Mouse (Mus musculus): ENCODE data around the gene Sipa1l3. TPM values are rescaled to one million over a fixed set of nuclear protein-coding genes. Genes with fewer than 3 reads are reported as not detected.

Gene Sipa1l3
- polyA plus RNA-seq, 1 experiment from 2014 or later = 20.5 TPM

DNA sequence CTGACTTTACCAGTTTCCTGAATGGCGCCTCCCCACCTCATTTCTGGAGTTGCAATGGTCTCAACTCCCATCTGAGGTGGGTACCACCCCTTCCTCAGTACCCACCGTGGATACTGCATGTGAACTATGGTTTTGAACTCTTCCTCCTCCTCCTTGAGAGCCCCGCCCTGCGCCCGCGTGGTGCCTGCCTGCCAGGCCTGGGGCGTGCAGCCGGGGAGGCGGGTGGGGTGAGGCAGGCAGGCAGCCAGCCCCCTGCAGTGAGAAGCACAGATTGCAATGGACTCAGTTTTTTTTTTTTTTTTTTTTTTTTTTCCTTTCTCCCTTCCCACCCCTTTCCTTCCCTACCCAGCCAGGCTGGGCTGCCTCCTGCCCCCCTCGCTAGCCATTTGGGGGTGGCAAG is 201.5 kb downstream of the Sipa1l3 start:
- ATAC-seq (ENCODE audit: insufficient number of reproducible peaks, low FRiP score, low TSS enrichment, low read depth) = peak; percentile 60
- Histone ChIP-seq H3K36me3 (no peaks in the 10 kb centered on the region), H3K27me3 (no peaks in the 10 kb centered on the region), H3K9ac (0 out of 2 replicates have a peak overlapping the region, but pooled peaks have one; percentile 20), H3K9me3 (no peaks in the 10 kb centered on the region), H3K4me1 (peaks cover 85% of the 10 kb centered on the region), H3K4me2 (peak overlapping the region; percentile 48), H3K27ac (peak overlapping the region; percentile 93), H3K4me3 (peak overlapping the region; percentile 19)
- 5% methylated on average over 10 of the region's 10 CpGs for WGBS

DNA sequence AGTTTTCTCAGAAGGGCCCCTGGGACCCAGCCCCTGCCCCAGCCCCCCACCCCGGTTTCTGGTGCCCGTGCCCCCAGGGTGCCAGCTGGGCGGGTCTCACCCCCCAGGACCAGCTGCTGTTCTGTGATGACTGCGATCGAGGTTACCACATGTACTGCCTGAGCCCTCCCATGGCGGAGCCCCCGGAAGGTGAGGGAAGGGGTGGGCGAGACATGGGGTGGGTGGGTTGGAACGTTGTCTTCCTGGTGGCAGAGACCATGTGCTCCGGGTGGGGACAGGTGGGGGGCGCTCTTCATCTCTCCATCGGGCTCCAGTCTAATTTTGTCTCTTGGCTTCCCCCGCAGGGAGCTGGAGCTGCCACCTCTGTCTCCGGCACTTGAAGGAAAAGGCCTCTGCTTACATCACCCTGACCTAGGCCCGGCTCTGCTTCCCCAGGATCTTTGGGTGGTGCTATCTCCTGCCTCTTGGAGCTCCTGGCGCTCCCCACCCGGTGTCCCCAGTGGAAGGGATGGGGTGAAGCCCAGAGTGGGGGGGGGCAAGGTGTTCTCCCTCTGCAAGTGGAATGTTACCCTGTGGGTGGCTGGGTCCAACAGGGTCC is 202.2 kb downstream of the Sipa1l3 start:
- Histone ChIP-seq H3K9me3 (no peaks in the 10 kb centered on the region), H3K4me3 (no peak overlapping the region), H3K4me1 (peaks cover 83% of the 10 kb centered on the region), H3K27ac (peak overlapping the region; percentile 93), H3K9ac (no peak overlapping the region), H3K27me3 (no peaks in the 10 kb centered on the region), H3K36me3 (no peaks in the 10 kb centered on the region), H3K4me2 (peak overlapping the region; percentile 48; the same call in 1 of the 2 replicates)
- no peak for ATAC-seq (ENCODE audit: insufficient number of reproducible peaks, low FRiP score, low TSS enrichment, low read depth)
- WGBS = 51% methylated on average over 17 of the region's 17 CpGs

DNA sequence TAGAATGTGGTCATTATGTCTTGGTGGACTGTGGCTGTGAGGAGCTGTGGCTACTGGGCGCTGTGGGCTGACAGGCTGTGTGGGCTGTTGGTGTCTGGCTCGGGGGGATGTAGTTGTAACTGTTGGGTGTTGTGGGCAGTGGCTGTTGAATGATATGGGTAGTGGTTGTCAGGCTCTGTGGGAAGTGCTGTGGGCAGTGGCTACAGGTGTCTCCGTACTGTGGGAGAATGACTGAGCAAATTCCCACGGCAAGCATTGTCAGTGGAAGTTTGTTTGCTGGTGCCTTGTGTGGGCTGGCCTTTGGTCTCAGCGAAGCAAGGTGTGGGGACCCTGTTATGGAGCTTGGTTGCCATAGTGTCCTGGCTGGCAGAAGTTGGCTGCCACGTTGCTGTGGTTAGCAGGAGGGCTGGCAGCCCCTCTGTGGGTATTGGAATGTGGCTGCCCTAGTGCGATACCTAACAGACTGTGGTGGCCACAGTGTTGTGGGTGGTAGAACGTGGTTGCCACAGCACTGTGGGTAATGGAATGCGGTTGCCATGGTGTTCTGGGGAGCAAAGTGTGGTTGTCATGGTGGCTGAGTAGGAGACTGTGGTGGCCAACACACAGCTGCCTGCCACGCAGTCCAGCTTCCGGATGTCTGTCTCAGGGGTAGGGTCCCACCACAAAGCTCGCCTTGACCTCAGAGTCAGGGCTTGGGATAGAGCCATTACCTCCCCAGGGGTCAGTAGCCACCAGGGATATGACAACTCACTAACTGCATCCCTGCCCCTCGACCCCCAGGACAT is 203.4 kb downstream of the Sipa1l3 start:
- H3K27me3 ChIP-seq = no peaks in the 10 kb centered on the region
- no peak overlapping the region for H3K4me3 ChIP-seq
- no peaks in the 10 kb centered on the region for H3K36me3 ChIP-seq
- 71% methylated on average over 13 of the region's 13 CpGs for WGBS
- H3K4me2 ChIP-seq = no peak overlapping the region
- H3K9ac ChIP-seq = no peak overlapping the region
- no peak for ATAC-seq (ENCODE audit: insufficient number of reproducible peaks, low FRiP score, low TSS enrichment, low read depth)
- H3K27ac ChIP-seq = peak overlapping the region; percentile 93
- no peaks in the 10 kb centered on the region for H3K9me3 ChIP-seq
- H3K4me1 ChIP-seq = peaks cover 74% of the 10 kb centered on the region

DNA sequence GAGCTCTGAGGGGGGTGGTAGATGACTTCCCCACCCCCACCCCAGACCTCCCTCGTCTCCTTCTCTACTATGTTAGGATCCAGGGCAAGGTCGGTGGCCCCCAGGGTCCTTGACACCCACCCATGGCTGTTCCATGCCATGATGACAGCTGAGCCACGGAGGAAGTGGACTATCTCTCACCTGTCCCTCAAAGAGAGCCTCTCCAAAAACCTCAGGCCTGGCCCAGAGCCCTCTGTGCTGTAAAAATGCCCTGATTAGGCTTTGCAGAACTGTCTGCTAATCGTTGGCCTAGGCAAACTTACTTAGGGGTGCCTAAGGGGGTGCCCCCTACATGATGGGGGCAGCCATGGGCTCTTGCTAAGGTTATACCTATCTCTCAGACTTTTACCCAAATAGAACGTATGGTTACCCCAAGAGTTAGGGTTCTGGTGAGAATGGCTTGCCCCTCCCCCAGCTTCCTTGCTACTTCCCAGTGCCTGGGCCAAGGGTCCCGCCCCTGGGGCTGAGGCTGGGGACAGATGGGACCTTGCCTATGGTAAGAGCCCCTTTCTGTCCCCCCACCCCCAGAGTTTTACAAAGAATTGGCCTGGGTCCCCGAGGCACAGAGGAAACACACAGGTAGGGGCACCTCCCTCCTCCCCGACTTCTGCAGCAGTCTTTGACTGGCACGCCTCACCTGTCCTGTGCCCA is 204.7 kb downstream of the Sipa1l3 start:
- no peak overlapping the region for H3K4me2 ChIP-seq
- peaks cover 72% of the 10 kb centered on the region for H3K4me1 ChIP-seq
- H3K27ac ChIP-seq = 0 out of 2 replicates have a peak overlapping the region, but pooled peaks have one; percentile 22
- H3K9ac ChIP-seq = no peak overlapping the region
- 45% methylated on average over 9 of the region's 9 CpGs for WGBS
- H3K4me3 ChIP-seq = no peak overlapping the region
- no peaks in the 10 kb centered on the region for H3K36me3 ChIP-seq
- H3K27me3 ChIP-seq = no peaks in the 10 kb centered on the region
- no peak for ATAC-seq (ENCODE audit: insufficient number of reproducible peaks, low FRiP score, low TSS enrichment, low read depth)
- no peaks in the 10 kb centered on the region for H3K9me3 ChIP-seq

DNA sequence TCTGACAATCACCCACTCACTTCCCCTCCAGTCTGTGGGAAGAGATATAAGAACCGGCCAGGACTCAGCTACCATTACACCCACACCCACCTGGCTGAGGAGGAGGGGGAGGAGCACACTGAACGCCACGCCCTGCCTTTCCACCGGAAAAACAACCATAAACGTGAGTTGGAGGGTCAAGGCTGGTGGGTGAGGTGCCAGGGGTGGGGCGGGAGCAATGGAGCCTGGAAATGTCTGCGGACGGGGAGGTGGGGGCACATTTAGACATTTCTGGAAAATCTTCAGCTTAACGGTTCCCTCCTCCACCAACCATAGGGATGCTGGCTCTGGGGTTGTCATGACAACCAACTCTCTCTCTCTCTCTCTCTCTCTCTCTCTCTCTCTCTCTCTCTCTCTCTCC is 205.4 kb downstream of the Sipa1l3 start:
- H3K9me3 ChIP-seq = no peaks in the 10 kb centered on the region
- H3K27me3 ChIP-seq = no peaks in the 10 kb centered on the region
- no peak for ATAC-seq (ENCODE audit: insufficient number of reproducible peaks, low FRiP score, low TSS enrichment, low read depth)
- peaks cover 71% of the 10 kb centered on the region for H3K4me1 ChIP-seq
- H3K4me3 ChIP-seq = no peak overlapping the region
- 19% methylated on average over 9 of the region's 9 CpGs for WGBS
- no peak overlapping the region for H3K27ac ChIP-seq
- no peak overlapping the region for H3K9ac ChIP-seq
- no peak overlapping the region for H3K4me2 ChIP-seq
- H3K36me3 ChIP-seq = no peaks in the 10 kb centered on the region

DNA sequence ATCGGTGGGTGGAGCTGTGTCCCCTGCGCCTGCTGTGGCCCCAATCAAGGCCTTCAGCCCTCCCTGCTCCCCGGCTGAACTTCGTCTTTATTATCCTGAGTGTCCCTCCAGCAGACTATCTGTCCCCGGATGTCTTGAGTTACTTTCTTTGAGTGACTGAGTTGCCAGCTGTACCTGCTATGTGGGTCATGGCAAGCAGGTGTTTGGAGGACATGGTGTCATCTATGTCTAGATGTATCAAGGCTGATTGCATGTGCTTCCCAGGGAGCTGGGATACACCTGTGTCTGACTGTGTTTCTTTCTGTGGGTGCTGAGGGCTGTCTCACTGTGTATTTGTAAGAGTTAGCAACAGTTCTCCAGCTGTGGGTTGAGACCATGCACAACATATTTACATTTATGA is 208.7 kb downstream of the Sipa1l3 start:
- Histone ChIP-seq H3K9ac (peak overlapping the region; percentile 48), H3K36me3 (no peaks in the 10 kb centered on the region), H3K4me3 (peak overlapping the region; percentile 46), H3K27me3 (peaks cover 15% of the 10 kb centered on the region), H3K27ac (peak overlapping the region; percentile 55; the same call in 1 of the 2 replicates), H3K4me2 (peak overlapping the region; percentile 97), H3K4me1 (peaks cover 64% of the 10 kb centered on the region), H3K9me3 (no peaks in the 10 kb centered on the region)
- 6% methylated on average over 5 of the region's 5 CpGs for WGBS
- ATAC-seq (ENCODE audit: insufficient number of reproducible peaks, low FRiP score, low TSS enrichment, low read depth) = no peak

DNA sequence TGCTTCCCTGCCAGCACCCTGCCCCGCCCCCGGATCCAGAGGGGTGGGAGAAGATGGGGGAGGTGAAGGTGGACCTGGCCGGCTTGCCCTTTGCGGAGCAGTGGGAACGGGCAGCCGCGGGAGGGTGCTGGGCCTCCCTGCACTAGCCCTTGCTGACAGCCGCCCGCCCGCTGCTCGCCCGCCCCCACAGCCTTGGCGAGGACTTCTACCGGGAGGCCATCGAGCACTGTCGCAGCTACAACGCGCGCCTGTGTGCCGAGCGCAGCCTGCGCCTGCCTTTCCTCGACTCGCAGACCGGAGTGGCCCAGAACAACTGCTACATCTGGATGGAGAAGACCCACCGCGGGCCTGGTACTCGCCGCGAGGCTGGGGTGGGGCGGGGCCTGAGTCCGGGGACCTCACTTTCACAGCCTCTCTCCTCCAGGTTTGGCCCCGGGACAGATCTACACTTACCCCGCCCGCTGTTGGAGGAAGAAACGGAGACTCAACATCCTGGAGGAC is 209.2 kb downstream of the Sipa1l3 start:
- WGBS = under 1% methylated on average over 36 of the region's 36 CpGs
- peak overlapping the region; percentile 48 for H3K9ac ChIP-seq
- peaks cover 64% of the 10 kb centered on the region for H3K4me1 ChIP-seq
- peak overlapping the region; percentile 46 for H3K4me3 ChIP-seq
- no peaks in the 10 kb centered on the region for H3K9me3 ChIP-seq
- peaks cover 20% of the 10 kb centered on the region for H3K27me3 ChIP-seq
- ATAC-seq (ENCODE audit: insufficient number of reproducible peaks, low FRiP score, low TSS enrichment, low read depth) = no peak
- H3K36me3 ChIP-seq = no peaks in the 10 kb centered on the region
- peak overlapping the region; percentile 55 for H3K27ac ChIP-seq
- peak overlapping the region; percentile 97 for H3K4me2 ChIP-seq

DNA sequence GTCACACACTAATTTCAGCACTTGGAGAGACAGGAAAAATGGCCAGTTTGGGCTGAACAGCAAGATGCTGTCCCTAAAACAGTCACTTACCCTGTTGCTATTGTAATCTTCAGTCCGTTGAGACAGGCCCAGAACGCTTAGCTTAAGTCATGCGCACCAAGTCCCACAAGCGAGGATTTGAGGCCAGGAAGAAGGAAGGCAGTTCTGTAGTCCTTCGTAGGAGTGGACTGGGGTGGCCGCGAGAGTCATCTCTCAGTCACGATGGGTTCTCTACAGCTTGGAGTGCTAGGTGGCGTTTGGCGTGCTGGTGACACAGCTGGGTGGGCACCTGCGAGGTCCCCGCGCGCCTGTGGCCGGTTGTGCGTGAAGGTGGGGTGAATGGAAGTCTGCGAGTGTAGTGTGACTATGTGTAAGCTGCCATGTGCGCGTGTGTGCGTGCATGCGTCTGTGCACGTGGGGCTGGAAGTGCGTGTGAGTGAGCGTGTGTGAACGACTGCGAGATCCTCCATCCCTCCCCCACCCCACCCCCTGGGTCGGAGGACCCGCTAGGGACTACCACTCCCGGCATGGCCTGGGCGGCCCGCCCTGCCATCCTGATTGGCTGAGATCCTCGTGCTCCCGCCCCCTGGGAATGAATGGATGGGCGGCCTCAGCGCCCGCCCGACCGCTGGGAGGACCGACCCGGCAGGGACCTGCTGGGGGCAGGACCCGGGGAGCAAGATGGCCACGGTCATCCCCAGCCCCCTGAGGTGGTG is 210.9 kb downstream of the Sipa1l3 start:
- Histone ChIP-seq H3K9me3 (no peaks in the 10 kb centered on the region), H3K36me3 (no peaks in the 10 kb centered on the region), H3K27ac (0 out of 2 replicates have a peak overlapping the region, but pooled peaks have one; percentile 24), H3K4me1 (peaks cover 57% of the 10 kb centered on the region), H3K27me3 (peaks cover 24% of the 10 kb centered on the region), H3K4me3 (peak overlapping the region; percentile 66), H3K4me2 (peak overlapping the region; percentile 97), H3K9ac (peak overlapping the region; percentile 48)
- peak; percentile 72 for ATAC-seq (ENCODE audit: insufficient number of reproducible peaks, low FRiP score, low TSS enrichment, low read depth)
- WGBS = 1% methylated on average over 41 of the region's 42 CpGs

DNA sequence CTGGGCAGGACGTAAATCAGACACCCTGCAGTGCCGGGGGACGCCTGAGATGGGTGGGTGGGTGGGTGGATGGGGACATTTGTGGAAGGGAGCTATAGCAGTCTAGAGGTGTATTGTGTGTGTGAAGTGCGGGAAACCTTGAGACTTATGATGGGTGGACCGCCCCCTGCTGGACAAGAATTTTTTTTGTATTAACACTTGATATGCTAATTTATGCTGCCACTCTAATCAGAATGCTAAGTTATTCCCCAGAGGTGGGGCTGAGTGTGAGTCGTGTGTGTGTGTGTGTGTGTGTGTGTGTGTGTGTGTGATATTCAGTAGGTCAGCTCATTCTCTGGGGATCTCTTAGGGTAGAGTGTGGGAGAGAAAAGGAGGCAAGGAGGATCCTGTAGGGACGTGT is 211.8 kb downstream of the Sipa1l3 start:
- no peaks in the 10 kb centered on the region for H3K9me3 ChIP-seq
- ATAC-seq (ENCODE audit: insufficient number of reproducible peaks, low FRiP score, low TSS enrichment, low read depth) = no peak
- H3K4me3 ChIP-seq = no peak overlapping the region
- no peaks in the 10 kb centered on the region for H3K36me3 ChIP-seq
- 24% methylated on average over 7 of the region's 7 CpGs for WGBS
- H3K27me3 ChIP-seq = peaks cover 24% of the 10 kb centered on the region
- peaks cover 57% of the 10 kb centered on the region for H3K4me1 ChIP-seq
- no peak overlapping the region for H3K27ac ChIP-seq
- no peak overlapping the region for H3K4me2 ChIP-seq
- H3K9ac ChIP-seq = no peak overlapping the region

DNA sequence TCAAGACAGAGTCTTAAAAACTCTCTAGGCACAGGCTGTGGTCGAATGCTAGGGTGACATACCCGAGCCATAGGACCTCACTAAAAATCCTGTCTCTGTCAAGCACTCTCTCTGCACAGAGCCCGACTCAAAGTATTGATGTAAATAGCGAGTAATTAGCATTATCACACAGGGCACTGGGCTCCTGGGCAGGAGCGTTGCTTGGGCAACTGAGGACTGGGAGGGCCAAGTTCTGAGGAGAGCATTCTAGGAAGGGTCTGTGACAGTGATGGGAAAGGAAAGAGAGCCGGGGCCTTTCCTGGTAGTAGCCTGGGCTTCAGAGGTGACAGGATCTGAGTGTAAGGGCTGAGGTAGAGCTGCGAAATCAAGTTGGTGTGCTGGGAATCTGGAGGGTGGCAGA is 212.3 kb downstream of the Sipa1l3 start:
- no peaks in the 10 kb centered on the region for H3K36me3 ChIP-seq
- no peak for ATAC-seq (ENCODE audit: insufficient number of reproducible peaks, low FRiP score, low TSS enrichment, low read depth)
- no peak overlapping the region for H3K9ac ChIP-seq
- no peaks in the 10 kb centered on the region for H3K9me3 ChIP-seq
- H3K27me3 ChIP-seq = peaks cover 24% of the 10 kb centered on the region
- H3K27ac ChIP-seq = no peak overlapping the region; the same call in 1 of the 2 replicates
- H3K4me2 ChIP-seq = no peak overlapping the region
- peaks cover 58% of the 10 kb centered on the region for H3K4me1 ChIP-seq
- H3K4me3 ChIP-seq = no peak overlapping the region
- 59% methylated on average over 7 of the region's 7 CpGs for WGBS

DNA sequence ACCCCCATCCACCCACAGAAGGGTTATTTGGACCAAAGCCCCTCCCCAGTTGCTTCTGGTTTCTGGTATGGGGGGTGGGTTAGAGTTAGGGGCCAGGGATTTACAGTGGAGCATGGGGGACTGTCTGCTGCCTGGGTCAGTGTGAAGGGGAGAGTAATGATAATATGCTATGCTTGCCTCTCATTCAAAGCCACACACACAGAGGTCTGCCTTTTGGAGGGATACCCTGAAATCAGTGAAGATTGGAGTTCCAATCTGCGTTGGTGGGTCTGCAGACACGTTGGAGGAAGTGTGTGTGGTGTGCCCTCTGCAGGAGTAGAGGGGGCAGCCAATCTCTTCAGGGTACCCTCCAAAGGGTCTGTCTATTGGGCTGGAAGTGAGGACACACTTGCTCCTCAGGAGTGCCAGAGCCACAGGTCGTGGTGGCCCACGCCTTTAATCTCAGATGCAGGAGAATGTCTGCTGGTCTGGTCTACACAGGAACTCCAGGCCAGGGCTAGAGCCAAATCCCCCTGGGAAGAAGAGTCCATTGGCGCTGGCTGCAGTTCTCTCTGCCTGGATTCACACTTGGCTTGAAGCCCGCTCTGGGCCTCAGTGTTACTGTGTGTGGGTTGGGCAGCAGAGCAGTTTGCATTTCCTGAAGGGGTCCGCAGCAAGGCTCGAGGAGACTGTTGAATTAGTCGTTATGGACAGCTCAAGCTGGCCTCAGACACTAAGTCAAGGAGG is 213.0 kb downstream of the Sipa1l3 start:
- H3K4me2 ChIP-seq = peak overlapping the region; percentile 99
- 37% methylated on average over 9 of the region's 9 CpGs for WGBS
- H3K27ac ChIP-seq = no peak overlapping the region
- peak overlapping the region; percentile 56 for H3K4me3 ChIP-seq
- no peaks in the 10 kb centered on the region for H3K9me3 ChIP-seq
- no peak for ATAC-seq (ENCODE audit: insufficient number of reproducible peaks, low FRiP score, low TSS enrichment, low read depth)
- H3K4me1 ChIP-seq = peaks cover 61% of the 10 kb centered on the region
- peaks cover 24% of the 10 kb centered on the region for H3K27me3 ChIP-seq
- H3K9ac ChIP-seq = peak overlapping the region; percentile 33; the same call in 1 of the 2 replicates
- H3K36me3 ChIP-seq = no peaks in the 10 kb centered on the region
